Mouse (Mus musculus) megakaryocyte-erythroid progenitor cell, adult 5 weeks (primary cell): ENCODE results near the gene Endog. TPM values are rescaled to one million over a fixed set of nuclear protein-coding genes. Genes with fewer than 3 reads are reported as not detected.

Experiments
- polyA plus RNA-seq: library from polyadenylated mRNA; stranded (reverse); fragments of >175 nt; gene quantifications from 2 replicates; pipeline ENCODE4 v1.2.3, GENCODE M21; 2012

Endog gene
- polyA plus RNA-seq = 24.5 and 27.9 TPM in 2 replicates

GRCm38 (mm10) chr2:30171371-30171996 is at the start of gene Endog:
Endog (plus strand) TSS chr2:30171493.

GRCm38 (mm10) chr2:30124472-30125274 is 46.6 kb upstream of the Endog start, which contains the start of gene Zer1:
Zer1 (minus strand) TSS chr2:30124585.

GRCm38 (mm10) chr2:30133613-30134377 is 37.5 kb upstream of the Endog start, which contains the start of gene Tbc1d13:
Tbc1d13 (plus strand) TSS chr2:30133746.

DNA sequence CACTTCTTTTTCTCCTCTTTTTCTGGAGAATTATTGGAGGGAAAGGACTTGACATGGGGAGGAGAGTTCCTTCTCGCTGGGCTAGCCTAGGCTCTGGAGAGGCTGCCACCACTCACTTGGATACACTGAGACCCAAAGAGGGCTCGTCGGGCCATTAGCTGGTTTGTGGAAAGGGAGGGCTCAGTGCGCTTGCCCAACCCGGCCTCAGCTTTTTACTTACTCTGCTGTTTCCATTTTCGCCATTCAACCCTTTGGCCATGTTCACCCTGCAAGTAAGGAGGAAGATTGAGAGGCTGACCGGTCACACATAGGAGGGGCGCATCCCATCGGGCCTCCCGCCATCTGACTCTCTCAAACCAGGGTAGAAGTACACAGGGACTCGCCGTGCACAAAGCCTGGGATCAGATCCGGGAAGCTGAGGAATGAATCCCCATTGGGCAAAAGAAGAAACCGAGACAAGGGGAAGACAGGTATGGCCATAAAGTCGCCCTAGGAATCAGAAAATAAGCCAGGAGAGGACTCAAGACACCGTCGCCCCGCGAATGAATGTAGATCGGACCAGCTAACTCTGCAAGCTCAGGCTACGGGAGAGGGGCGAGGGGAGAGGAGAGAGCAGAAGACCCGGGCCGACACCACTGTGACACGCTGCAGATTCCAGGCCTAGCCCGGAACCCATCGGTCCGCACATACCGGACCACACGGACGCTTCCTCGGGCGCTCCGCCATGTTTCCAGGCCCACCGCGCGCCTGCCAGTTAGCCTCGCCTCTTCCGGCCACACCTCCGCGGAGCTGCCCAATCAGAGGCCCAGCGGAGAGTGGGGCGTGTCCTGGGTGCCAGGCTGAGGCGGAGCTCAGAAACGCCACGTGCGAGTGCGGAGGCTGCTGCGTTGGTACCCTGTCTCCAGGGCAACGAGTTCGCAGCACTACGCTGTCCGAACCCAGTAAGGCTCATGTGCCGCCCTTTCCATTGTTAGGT is 6.7 kb downstream of the Endog start, which contains the start of gene Spout1:
Gene Spout1 (minus strand): TSS at position 760 of the 976 bp plus-strand sequence.

GRCm38 (mm10) chr2:30205629-30206357 is 34.5 kb downstream of the Endog start, which contains the start of gene Kyat1:
Kyat1 (minus strand) TSS chr2:30205847.

Other genes with a start within 250 kb of the Endog start
- 51.3 and 60.3 TPM in 2 replicates for gene Gle1, start 236.1 kb upstream of the Endog start, polyA plus RNA-seq
- gene Sptan1, start 205.9 kb upstream of the Endog start, polyA plus RNA-seq = 49.7 and 55.9 TPM in 2 replicates
- gene Wdr34, start 122.6 kb upstream of the Endog start, polyA plus RNA-seq = 26.0 and 26.5 TPM in 2 replicates
- gene Set, start 114.1 kb upstream of the Endog start, polyA plus RNA-seq = 599 and 669 TPM in 2 replicates
- gene Pkn3, start 93.8 kb upstream of the Endog start, polyA plus RNA-seq = 35.4 and 39.2 TPM in 2 replicates
- 24.3 and 28.2 TPM in 2 replicates for gene Zdhhc12, start 77.8 kb upstream of the Endog start, polyA plus RNA-seq
- 17.4 and 20.6 TPM in 2 replicates for gene Zer1, start 46.9 kb upstream of the Endog start, polyA plus RNA-seq
- gene Tbc1d13, start 37.7 kb upstream of the Endog start, polyA plus RNA-seq = 32.4 and 40.5 TPM in 2 replicates
- gene Spout1, start 7.0 kb downstream of the Endog start, polyA plus RNA-seq = 52.5 and 60.2 TPM in 2 replicates
- 6.2 and 8.0 TPM in 2 replicates for gene Kyat1, start 34.4 kb downstream of the Endog start, polyA plus RNA-seq
- gene Lrrc8a, start 66.2 kb downstream of the Endog start, polyA plus RNA-seq = 6.2 and 9.9 TPM in 2 replicates
- gene Gm28035, start 69.1 kb downstream of the Endog start, polyA plus RNA-seq = 4.3 TPM in 2 replicates
- gene Phyhd1, start 94.7 kb downstream of the Endog start, polyA plus RNA-seq = 0.49 TPM in 1 of 2 replicates, not detected in the other
- gene Gm28038, start 109.5 kb downstream of the Endog start, polyA plus RNA-seq = not detected in 2 replicates
- gene Dolk, start 114.8 kb downstream of the Endog start, polyA plus RNA-seq = 5.8 and 7.0 TPM in 2 replicates
- gene Nup188, start 114.9 kb downstream of the Endog start, polyA plus RNA-seq = 70.1 and 71.7 TPM in 2 replicates
- 46.5 and 55.3 TPM in 2 replicates for gene Sh3glb2, start 187.8 kb downstream of the Endog start, polyA plus RNA-seq
- gene Miga2, start 192.7 kb downstream of the Endog start, polyA plus RNA-seq = 9.4 and 12.4 TPM in 2 replicates
- gene Dolpp1, start 220.8 kb downstream of the Endog start, polyA plus RNA-seq = 15.3 and 16.5 TPM in 2 replicates
- 37.7 and 44.6 TPM in 2 replicates for gene Crat, start 244.3 kb downstream of the Endog start, polyA plus RNA-seq
- gene Ptpa, start 244.5 kb downstream of the Endog start, polyA plus RNA-seq = 564 and 616 TPM in 2 replicates